Mouse (Mus musculus): Measurements from ENCODE around the gene Dlgap4. TPM values are rescaled to one million over a fixed set of nuclear protein-coding genes. Genes with fewer than 3 reads are reported as not detected.

Gene Dlgap4
- polyA plus RNA-seq, 1 experiment: 205 TPM

GRCm38 (mm10) chr2:156804589-156804988 lies 191.1 kb downstream of the Dlgap4 start:
- TF ChIP-seq POLR2A (IDR thresholded peaks at IDR 0.05; ENCODE audit: extremely low read depth, insufficient read depth, low read length) (no peak), CTCF (IDR thresholded peaks at IDR 0.05; ENCODE audit: extremely low read depth, insufficient read depth, low read length) (no peak)
- Histone ChIP-seq H3K27ac (ENCODE audit: insufficient read depth, low read length) (no peak overlapping the region), H3K4me1 (ENCODE audit: control insufficient read depth, insufficient read depth, low read length) (no peaks in the 10 kb centered on the region), H3K4me3 (ENCODE audit: insufficient read depth, low read length) (no peak overlapping the region)

GRCm38 (mm10) chr2:156806886-156807285 lies 193.4 kb downstream of the Dlgap4 start:
- H3K4me3 ChIP-seq (ENCODE audit: insufficient read depth, low read length): no peak overlapping the region
- H3K27ac ChIP-seq (ENCODE audit: insufficient read depth, low read length): no peak overlapping the region
- TF ChIP-seq POLR2A (IDR thresholded peaks at IDR 0.05; ENCODE audit: extremely low read depth, insufficient read depth, low read length) (no peak), CTCF (IDR thresholded peaks at IDR 0.05; ENCODE audit: extremely low read depth, insufficient read depth, low read length) (no peak)
- no peaks in the 10 kb centered on the region for H3K4me1 ChIP-seq (ENCODE audit: control insufficient read depth, insufficient read depth, low read length)

- H3K27ac ChIP-seq (ENCODE audit: insufficient read depth, low read length): no peak overlapping the region
- no peaks in the 10 kb centered on the region for H3K4me1 ChIP-seq (ENCODE audit: control insufficient read depth, insufficient read depth, low read length)
- no peak for TF ChIP-seq POLR2A (IDR thresholded peaks at IDR 0.05; ENCODE audit: extremely low read depth, insufficient read depth, low read length)
- TF ChIP-seq CTCF (IDR thresholded peaks at IDR 0.05; ENCODE audit: extremely low read depth, insufficient read depth, low read length): peak; percentile 82
- H3K4me3 ChIP-seq (ENCODE audit: insufficient read depth, low read length): no peak overlapping the region
Measured at GRCm38 (mm10) chr2:156809579-156809978, 196.1 kb downstream of the Dlgap4 start.

- no peak overlapping the region for H3K27ac ChIP-seq (ENCODE audit: insufficient read depth, low read length)
- no peak overlapping the region for H3K4me3 ChIP-seq (ENCODE audit: insufficient read depth, low read length)
- TF ChIP-seq CTCF (IDR thresholded peaks at IDR 0.05; ENCODE audit: extremely low read depth, insufficient read depth, low read length): no peak
- TF ChIP-seq POLR2A (IDR thresholded peaks at IDR 0.05; ENCODE audit: extremely low read depth, insufficient read depth, low read length): no peak
- no peaks in the 10 kb centered on the region for H3K4me1 ChIP-seq (ENCODE audit: control insufficient read depth, insufficient read depth, low read length)
Measured at GRCm38 (mm10) chr2:156810716-156811115, 197.2 kb downstream of the Dlgap4 start.

GRCm38 (mm10) chr2:156811556-156811955 lies 198.1 kb downstream of the Dlgap4 start:
- Histone ChIP-seq H3K4me1 (ENCODE audit: control insufficient read depth, insufficient read depth, low read length) (no peaks in the 10 kb centered on the region), H3K27ac (ENCODE audit: insufficient read depth, low read length) (no peak overlapping the region), H3K4me3 (ENCODE audit: insufficient read depth, low read length) (no peak overlapping the region)
- no peak for TF ChIP-seq CTCF (IDR thresholded peaks at IDR 0.05; ENCODE audit: extremely low read depth, insufficient read depth, low read length)
- TF ChIP-seq POLR2A (IDR thresholded peaks at IDR 0.05; ENCODE audit: extremely low read depth, insufficient read depth, low read length): no peak

Other genes starting within 250 kb of the Dlgap4 start
- 226 and 245 TPM in 2 replicates for gene Epb41l1, start 192.8 kb upstream of the Dlgap4 start, polyA plus RNA-seq (2012; rRNA removed)
- gene Aar2, start 66.1 kb upstream of the Dlgap4 start, polyA plus RNA-seq (2012; rRNA removed): 30.2 and 30.8 TPM in 2 replicates
- 46.3 and 47.7 TPM in 2 replicates for gene Myl9, start 161.7 kb downstream of the Dlgap4 start, polyA plus RNA-seq (2012; rRNA removed)
- gene Tgif2, start 226.3 kb downstream of the Dlgap4 start, polyA plus RNA-seq (2012; rRNA removed): 1.1 and 1.7 TPM in 2 replicates
- 3.0 and 4.0 TPM in 2 replicates for gene 4930518I15Rik, start 244.2 kb downstream of the Dlgap4 start, polyA plus RNA-seq (2012; rRNA removed)
- gene Rab5if, start 249.4 kb downstream of the Dlgap4 start, polyA plus RNA-seq (2012; rRNA removed): 100 and 110 TPM in 2 replicates